Mouse (Mus musculus) T-cell, adult 66 days (primary cell): ENCODE data around the gene Tmem45a. TPM values are rescaled to one million over a fixed set of nuclear protein-coding genes. Genes with fewer than 3 reads are reported as not detected.

Experiments used
- total RNA-seq, 2 experiments: library from RNA; stranded (reverse); gene quantifications; 3 replicates in 1 of 2; 4 replicates in 1 of 2; pipeline ENCODE4 v1.2.4; 2023

Gene Tmem45a
- not detected for total RNA-seq

DNA sequence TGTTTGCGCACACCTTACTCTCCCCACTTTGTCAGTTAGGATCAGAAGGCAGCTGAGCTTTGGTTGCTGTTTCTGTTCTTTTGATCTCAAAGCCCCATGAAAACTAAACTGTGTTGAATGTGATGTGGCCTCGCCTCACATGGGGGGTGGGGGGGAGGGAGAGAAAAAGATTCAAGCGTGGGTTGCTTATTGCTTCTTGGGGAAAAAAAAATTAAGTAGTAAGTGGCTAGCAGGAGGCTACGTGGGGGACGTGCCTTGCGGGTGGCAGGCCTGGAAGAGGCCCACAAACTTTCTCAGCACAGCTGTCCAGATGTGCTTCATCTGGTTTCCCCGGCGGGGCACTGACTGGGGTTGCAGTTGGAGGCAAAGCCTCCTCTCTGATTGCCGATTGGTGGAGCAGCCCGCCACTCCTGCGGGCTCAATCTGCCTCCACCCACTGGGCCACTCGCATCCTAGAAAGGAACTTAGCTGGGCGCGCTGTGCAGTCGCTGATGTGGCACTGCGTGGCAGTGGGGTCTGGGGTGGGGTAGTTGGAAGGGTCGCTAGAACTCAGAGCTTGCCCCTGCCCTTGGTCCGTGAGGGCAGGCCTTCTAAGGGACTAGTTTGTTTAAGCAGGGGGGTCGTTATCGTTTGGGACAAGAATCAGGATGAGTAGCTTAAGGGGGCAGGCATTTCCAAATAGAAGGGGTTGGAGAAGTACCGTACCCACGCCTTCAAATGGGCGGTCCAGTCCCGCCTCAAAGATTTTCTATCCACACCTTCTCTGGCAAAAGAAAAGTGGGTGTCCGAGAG, at the start of gene Tmem45a:
TSS of gene Tmem45a (minus strand) at position 343 of the 792 bp plus-strand sequence.

DNA sequence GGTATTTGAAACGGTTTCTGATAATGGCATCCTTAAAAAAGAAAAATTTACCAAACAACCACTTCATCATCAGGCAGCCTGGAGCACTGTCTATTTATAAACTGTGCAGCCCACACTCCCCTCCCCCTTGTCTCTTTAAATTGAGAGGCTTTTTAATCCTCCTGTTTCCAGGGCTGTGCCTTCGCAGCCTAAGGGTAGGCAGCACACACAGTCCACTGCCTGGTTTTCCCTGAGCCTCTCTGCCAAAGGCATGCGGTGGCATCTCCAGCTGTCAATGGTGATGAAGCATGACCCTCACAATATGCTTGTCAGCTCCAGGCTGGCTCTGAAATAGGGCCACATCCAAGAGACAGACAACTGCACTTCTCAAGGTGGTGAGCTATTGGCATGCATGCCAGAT, 42.1 kb upstream of the Tmem45a start, which contains the start of gene Lnp1:
TSS of gene Lnp1 (minus strand) at position 39 of the 400 bp plus-strand sequence.

DNA sequence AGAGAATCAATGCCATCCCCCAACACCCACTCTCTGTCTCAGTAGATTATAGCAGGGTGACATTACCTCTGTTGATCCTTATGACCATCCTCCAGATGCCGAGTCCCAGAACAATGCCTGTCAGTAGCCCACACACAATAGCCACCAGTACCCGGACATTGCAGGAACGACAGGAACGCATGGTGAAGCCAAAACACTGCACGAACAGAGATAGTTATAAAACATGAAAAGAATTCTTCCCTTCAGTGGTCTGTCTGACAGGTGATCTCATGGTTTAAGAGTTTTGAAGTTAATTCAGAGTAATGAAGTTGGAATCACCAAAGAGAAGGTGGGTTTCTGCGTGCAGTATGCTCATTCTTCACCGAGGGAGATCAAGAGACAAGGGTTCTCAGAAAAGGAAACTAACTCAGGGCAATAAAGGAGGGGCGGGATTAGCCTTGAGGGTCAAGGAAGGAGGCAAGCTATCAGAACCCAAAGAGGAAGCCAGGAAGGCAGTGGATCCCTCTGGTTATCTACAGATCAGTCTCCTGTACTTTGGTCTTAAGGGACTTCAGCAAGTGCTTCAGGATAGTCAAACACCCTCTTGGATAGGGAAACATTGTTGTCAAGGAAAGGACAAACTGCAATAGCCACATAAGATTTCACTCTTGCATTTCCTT, 90.4 kb downstream of the Tmem45a start, which contains the start of gene Adgrg7:
TSS of gene Adgrg7 (minus strand) at position 375 of the 659 bp plus-strand sequence.

Other genes starting within 250 kb of the Tmem45a start
- 10 to 100 TPM; 29.1 to 35.3 TPM for gene Tfg, start 168.7 kb downstream of the Tmem45a start, total RNA-seq
- under 1 TPM in 1 of 2 experiments, not detected in 1; 0.20 TPM for gene Adgrg7, start 90.3 kb downstream of the Tmem45a start, total RNA-seq
- gene Lnp1, start 41.9 kb upstream of the Tmem45a start, total RNA-seq: not detected
- not detected for gene Tmem45a2, start 185.2 kb upstream of the Tmem45a start, total RNA-seq
- 10 to 100 TPM; 29.7 to 33.5 TPM for gene Tomm70a, start 235.5 kb upstream of the Tmem45a start, total RNA-seq